Mouse (Mus musculus): ENCODE results near the gene Zbtb6.

Gene Zbtb6

GRCm38 (mm10) chr2:37442611-37443591 is at the start of gene Zbtb6, which contains the start of the genes Zbtb26 and Rabgap1:
Gene Zbtb6 (minus strand): TSS chr2:37443171.
Gene Zbtb26 (minus strand): TSS chr2:37443135.
Gene Rabgap1 (plus strand): TSS chr2:37443279.
- DNase-seq (ENCODE audit: low read depth, low spot score): peak; percentile 98

- no peak for DNase-seq (ENCODE audit: low read depth, low spot score)
These were observed 46.0 kb upstream of the Zbtb6 start for GRCm38 (mm10) chr2:37488956-37489355.

GRCm38 (mm10) chr2:37486408-37486807 is 43.4 kb upstream of the Zbtb6 start:
- DNase-seq (ENCODE audit: low read depth, low spot score): no peak

GRCm38 (mm10) chr2:37485370-37485769 is 42.4 kb upstream of the Zbtb6 start:
- peak; percentile 69 for DNase-seq (ENCODE audit: low read depth, low spot score)

- peak; percentile 71 for DNase-seq (ENCODE audit: low read depth, low spot score)
These were observed 41.2 kb upstream of the Zbtb6 start for GRCm38 (mm10) chr2:37484165-37484564.

- DNase-seq (ENCODE audit: low read depth, low spot score): no peak
These were observed 37.1 kb upstream of the Zbtb6 start for GRCm38 (mm10) chr2:37480039-37480438.

- DNase-seq (ENCODE audit: low read depth, low spot score): no peak
These were observed 36.6 kb upstream of the Zbtb6 start for GRCm38 (mm10) chr2:37479559-37479958.

GRCm38 (mm10) chr2:37466266-37466665 is 23.3 kb upstream of the Zbtb6 start:
- DNase-seq (ENCODE audit: low read depth, low spot score): no peak

GRCm38 (mm10) chr2:37460707-37461106 is 17.7 kb upstream of the Zbtb6 start:
- no peak for DNase-seq (ENCODE audit: low read depth, low spot score)

GRCm38 (mm10) chr2:37452376-37452760 is 9.4 kb upstream of the Zbtb6 start:
- DNase-seq (ENCODE audit: low read depth, low spot score): no peak

GRCm38 (mm10) chr2:37451667-37452375 is 8.8 kb upstream of the Zbtb6 start:
- peak; percentile 96 for DNase-seq (ENCODE audit: low read depth, low spot score)

GRCm38 (mm10) chr2:37431609-37432008 is 11.4 kb downstream of the Zbtb6 start:
- DNase-seq (ENCODE audit: low read depth, low spot score): peak; percentile 69

GRCm38 (mm10) chr2:37430593-37431464 is 12.1 kb downstream of the Zbtb6 start:
- peak; percentile 93 for DNase-seq (ENCODE audit: low read depth, low spot score)

GRCm38 (mm10) chr2:37423671-37424070 is 19.3 kb downstream of the Zbtb6 start:
- DNase-seq (ENCODE audit: low read depth, low spot score): peak; percentile 56

GRCm38 (mm10) chr2:37422306-37423304 is 20.4 kb downstream of the Zbtb6 start, which contains the start of gene Rc3h2:
Gene Rc3h2 (minus strand): TSS chr2:37422903.
- DNase-seq (ENCODE audit: low read depth, low spot score): peak; percentile 98

- no peak for DNase-seq (ENCODE audit: low read depth, low spot score)
These were observed 21.1 kb downstream of the Zbtb6 start for GRCm38 (mm10) chr2:37421903-37422302.

GRCm38 (mm10) chr2:37395539-37395938 is 47.4 kb downstream of the Zbtb6 start:
- DNase-seq (ENCODE audit: low read depth, low spot score): peak; percentile 37

- no peak for DNase-seq (ENCODE audit: low read depth, low spot score)
These were observed 60.0 kb downstream of the Zbtb6 start for GRCm38 (mm10) chr2:37382921-37383320.

- DNase-seq (ENCODE audit: low read depth, low spot score): peak; percentile 83
These were observed 62.8 kb downstream of the Zbtb6 start for GRCm38 (mm10) chr2:37380189-37380588.

GRCm38 (mm10) chr2:37376018-37376417 is 67.0 kb downstream of the Zbtb6 start:
- no peak for DNase-seq (ENCODE audit: low read depth, low spot score)

Data from A20 (cell line).